Mouse (Mus musculus) brain, embryonic 14.5 days (tissue): ENCODE results near the gene Lamb3. TPM values are rescaled to one million over a fixed set of nuclear protein-coding genes. Genes with fewer than 3 reads are reported as not detected.

Experiments used
- DNase-seq: peaks from one replicate; pipeline ENCODE4 v3.0.0-alpha.2; 2011; ENCODE audit warnings: low read depth
- CTCF ChIP-seq: fragments of 200-500 bp; IDR thresholded peaks from 2 replicates; pipeline ENCODE4 v1.5.1; 2012; ENCODE audit warnings: inconsistent platforms, mild to moderate bottlenecking, moderate library complexity, borderline replicate concordance; ENCODE audit not compliant: insufficient read depth, insufficient read length; ENCODE audit errors: extremely low read depth
- POLR2A ChIP-seq: fragments of 200-500 bp; IDR thresholded peaks from 2 replicates; pipeline ENCODE4 v1.6.1; 2012; ENCODE audit warnings: mild to moderate bottlenecking, inconsistent platforms, borderline replicate concordance; ENCODE audit not compliant: poor library complexity, insufficient read depth, insufficient read length, severe bottlenecking; ENCODE audit errors: extremely low read depth
- polyA plus RNA-seq: library from polyadenylated mRNA; depleted of rRNA; stranded (reverse); fragments of >200 nt; gene quantifications from 2 replicates; pipeline ENCODE4 v1.2.3, GENCODE M21; 2012

The Lamb3 gene
- polyA plus RNA-seq, 1 experiment, result 0.67 TPM

- no peak for TF ChIP-seq CTCF
- no peak for TF ChIP-seq POLR2A
- DNase-seq, result no peak
Observed at GRCm38 (mm10) chr1:193330626-193331025, 123.1 kb downstream of the Lamb3 start.

GRCm38 (mm10) chr1:193332018-193332417, 124.5 kb downstream of the Lamb3 start:
- TF ChIP-seq POLR2A, result no peak
- no peak for TF ChIP-seq CTCF
- DNase-seq, result no peak

DNA sequence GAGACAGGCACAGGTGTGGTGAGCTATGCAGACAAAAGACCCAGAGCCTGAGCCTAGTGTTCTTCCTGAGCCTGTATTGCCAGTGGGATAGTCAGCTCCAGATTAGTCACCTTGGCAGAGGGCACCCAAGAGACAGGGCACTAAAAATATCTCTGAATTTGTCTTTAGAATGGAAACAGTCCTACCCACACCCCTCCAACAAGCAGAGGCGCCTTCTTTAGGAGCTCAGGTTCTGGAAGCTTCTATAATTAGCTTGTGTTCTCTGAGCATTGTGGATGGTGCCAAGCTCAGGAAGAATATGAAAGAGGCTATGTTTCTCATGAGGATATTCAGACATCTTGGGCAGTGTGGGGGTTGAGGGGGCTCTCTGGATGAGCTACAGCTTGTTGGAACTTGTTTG, 125.2 kb downstream of the Lamb3 start:
- TF ChIP-seq CTCF (no peak), POLR2A (no peak)
- DNase-seq, result no peak

- TF ChIP-seq CTCF (no peak), POLR2A (no peak)
- no peak for DNase-seq
Observed at GRCm38 (mm10) chr1:193333776-193334175, 126.3 kb downstream of the Lamb3 start.

GRCm38 (mm10) chr1:193334546-193334945, 127.0 kb downstream of the Lamb3 start:
- peak; percentile 71 for DNase-seq
- no peak for TF ChIP-seq CTCF
- no peak for TF ChIP-seq POLR2A

DNA sequence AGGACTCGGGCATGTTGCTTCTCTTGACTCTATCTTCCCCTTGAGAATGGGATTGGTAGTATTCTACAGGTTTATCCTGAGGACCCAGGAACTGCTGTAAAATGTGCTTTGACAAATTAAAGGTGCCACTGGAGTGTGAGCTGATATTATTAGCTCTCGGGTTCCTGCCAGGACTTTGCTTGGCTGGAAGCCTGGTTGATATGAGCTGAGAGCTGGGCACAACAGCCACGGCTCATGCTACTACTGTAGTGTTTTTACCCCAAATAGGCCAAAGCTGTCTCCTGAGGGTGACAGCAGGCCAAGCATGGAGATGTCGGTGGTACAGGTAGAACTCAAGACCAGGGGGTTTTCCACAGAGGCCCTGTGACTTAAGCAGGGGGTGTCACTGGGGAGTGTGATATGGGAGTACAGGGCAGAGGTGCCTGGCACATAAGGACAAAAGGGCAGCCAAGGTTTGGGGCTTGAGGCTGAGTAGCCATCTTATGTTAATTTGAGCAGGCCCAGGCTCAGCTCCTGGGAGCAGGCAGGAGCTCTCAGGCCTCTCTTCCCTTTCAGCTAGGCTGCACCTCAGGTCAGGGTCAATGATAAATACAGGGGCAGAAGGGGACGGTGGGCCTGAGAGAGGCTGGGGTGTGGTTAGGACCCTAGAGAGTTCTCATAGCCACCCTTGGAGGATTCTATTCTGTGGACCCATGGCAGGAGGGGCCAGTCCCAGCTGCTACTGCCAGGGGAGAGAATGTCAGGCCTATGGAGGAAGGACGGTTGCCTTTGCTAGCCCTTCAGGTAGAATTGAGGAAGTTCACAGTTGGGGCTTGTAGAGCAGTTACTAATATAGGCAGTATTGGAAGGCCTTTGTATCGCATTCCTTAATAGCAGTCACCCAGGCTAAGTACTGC, 128.9 kb downstream of the Lamb3 start:
- peak; percentile 25 for DNase-seq
- TF ChIP-seq POLR2A, result no peak

DNA sequence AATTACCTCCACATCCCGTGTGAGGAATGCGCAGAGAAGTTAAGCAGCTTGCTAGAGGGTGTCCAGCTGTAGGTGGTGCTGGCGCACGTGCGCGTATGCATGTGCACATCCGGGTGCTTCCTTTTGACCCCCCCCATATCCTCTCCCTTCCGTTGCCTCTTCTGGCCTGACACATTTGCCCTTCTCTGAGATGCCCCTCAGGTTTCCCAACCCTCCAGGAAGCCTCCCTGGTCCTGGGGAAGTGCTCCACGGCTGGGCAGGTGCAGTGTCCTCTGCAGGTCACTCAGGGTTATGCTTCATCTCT, 129.5 kb downstream of the Lamb3 start:
- TF ChIP-seq POLR2A (no peak), CTCF (no peak)
- DNase-seq, result no peak

GRCm38 (mm10) chr1:193337787-193338310, 130.3 kb downstream of the Lamb3 start:
- no peak for TF ChIP-seq CTCF
- no peak for TF ChIP-seq POLR2A
- no peak for DNase-seq

GRCm38 (mm10) chr1:193338363-193338995, 131.0 kb downstream of the Lamb3 start:
- TF ChIP-seq CTCF, result no peak
- no peak for TF ChIP-seq POLR2A
- peak; percentile 86 for DNase-seq

GRCm38 (mm10) chr1:193342198-193342946, 134.9 kb downstream of the Lamb3 start:
- no peak for TF ChIP-seq CTCF
- no peak for TF ChIP-seq POLR2A
- DNase-seq, result no peak

GRCm38 (mm10) chr1:193343853-193344252, 136.4 kb downstream of the Lamb3 start:
- DNase-seq, result no peak
- TF ChIP-seq POLR2A (no peak), CTCF (no peak)

GRCm38 (mm10) chr1:193344976-193345375, 137.5 kb downstream of the Lamb3 start:
- peak; percentile 40 for DNase-seq
- TF ChIP-seq CTCF (no peak), POLR2A (no peak)
